Mouse (Mus musculus) granulocyte monocyte progenitor cell, adult 5-6 weeks (primary cell): ENCODE data around the gene Wnt11. TPM values are rescaled to one million over a fixed set of nuclear protein-coding genes. Genes with fewer than 3 reads are reported as not detected.

Experiments used
- ATAC-seq: replicated peaks from 2 replicates; pipeline ENCODE4 v1.8.0; 2016; ENCODE audit warnings: mild to moderate bottlenecking, moderate TSS enrichment, inconsistent platforms; ENCODE audit not compliant: poor library complexity, severe bottlenecking
- total RNA-seq, 2 experiments: library from RNA; stranded (forward) in 1 of 2; stranded (reverse) in 1 of 2; fragments of 200-712, 200-1000 nt in 1 of 2; fragments of >200 nt in 1 of 2; fragmentation: Nextera tagmentation in 1 of 2; gene quantifications; 2 replicates each; pipeline ENCODE4 v1.2.3; 2014 to 2017

The Wnt11 gene
- total RNA-seq, 2 experiments from 2014 or later: not detected

- no peak for ATAC-seq
Observed at GRCm38 (mm10) chr7:98857094-98857493, 22.2 kb downstream of the Wnt11 start.

GRCm38 (mm10) chr7:98861002-98861401 lies 26.1 kb downstream of the Wnt11 start:
- ATAC-seq: no peak

- ATAC-seq: no peak
Observed at GRCm38 (mm10) chr7:98862994-98863393, 28.1 kb downstream of the Wnt11 start.

- no peak for ATAC-seq
Observed at GRCm38 (mm10) chr7:98863969-98864718, 29.2 kb downstream of the Wnt11 start.

- ATAC-seq: no peak
Observed at GRCm38 (mm10) chr7:98867053-98867793, 32.3 kb downstream of the Wnt11 start.

- no peak for ATAC-seq
Observed at GRCm38 (mm10) chr7:98867794-98868150, 32.9 kb downstream of the Wnt11 start.

GRCm38 (mm10) chr7:98869070-98869469 lies 34.2 kb downstream of the Wnt11 start:
- ATAC-seq: peak; percentile 93

GRCm38 (mm10) chr7:98870791-98871190 lies 35.9 kb downstream of the Wnt11 start:
- no peak for ATAC-seq

GRCm38 (mm10) chr7:98871882-98872281 lies 37.0 kb downstream of the Wnt11 start:
- ATAC-seq: no peak

GRCm38 (mm10) chr7:98873316-98873715 lies 38.4 kb downstream of the Wnt11 start:
- ATAC-seq: no peak

- no peak for ATAC-seq
Observed at GRCm38 (mm10) chr7:98874411-98874951, 39.6 kb downstream of the Wnt11 start.

- ATAC-seq: no peak
Observed at GRCm38 (mm10) chr7:98875390-98875990, 40.6 kb downstream of the Wnt11 start.

- ATAC-seq: no peak
Observed at GRCm38 (mm10) chr7:98876119-98876518, 41.2 kb downstream of the Wnt11 start.

- no peak for ATAC-seq
Observed at GRCm38 (mm10) chr7:98879176-98879575, 44.3 kb downstream of the Wnt11 start.

- ATAC-seq: no peak
Observed at GRCm38 (mm10) chr7:98881887-98882286, 47.0 kb downstream of the Wnt11 start.

GRCm38 (mm10) chr7:98887811-98888261 lies 52.9 kb downstream of the Wnt11 start:
- ATAC-seq: no peak

- ATAC-seq: no peak
Observed at GRCm38 (mm10) chr7:98888810-98889209, 53.9 kb downstream of the Wnt11 start.

GRCm38 (mm10) chr7:98889211-98889610 lies 54.3 kb downstream of the Wnt11 start:
- ATAC-seq: no peak

GRCm38 (mm10) chr7:98893144-98893543 lies 58.2 kb downstream of the Wnt11 start:
- peak; percentile 37 for ATAC-seq

GRCm38 (mm10) chr7:98894305-98894704 lies 59.4 kb downstream of the Wnt11 start:
- no peak for ATAC-seq

GRCm38 (mm10) chr7:98894768-98895167 lies 59.9 kb downstream of the Wnt11 start:
- no peak for ATAC-seq
